Mouse (Mus musculus) heart, adult 2 months (tissue): ENCODE results near the gene Plxdc1.

ENCODE experiments used
- CTCF ChIP-seq: fragments of 200-600 bp; IDR thresholded peaks from 2 replicates; pipeline ENCODE4 v1.8.1; 2022; ENCODE audit warnings: antibody characterized with exemption, mild to moderate bottlenecking, moderate library complexity
- POLR2A ChIP-seq: fragments of 200-500 bp; IDR thresholded peaks from 2 replicates; pipeline ENCODE4 v1.6.1; 2011; ENCODE audit warnings: mild to moderate bottlenecking, low read depth, low read length, control low read depth; ENCODE audit not compliant: insufficient read depth

- TF ChIP-seq CTCF = no peak
- TF ChIP-seq POLR2A = no peak
These were observed 31.6 kb downstream of the Plxdc1 start for GRCm38 (mm10) chr11:97954469-97955141.
